Mouse (Mus musculus) left cerebral cortex, adult 2 months (tissue): ENCODE measurements at regions not wholly inside any gene's neighbourhood (a gene's known extent, or its start where the extent isn't known, plus 50 kb on each side); places are given as distances from the start of the nearest gene placed in this dataset.

Experiments
- DNase-seq, 2 experiments: peaks; one replicate each; pipeline ENCODE4 v3.0.0; 2021 to 2022; ENCODE audit warnings: low spot score in 2 of 2, mixed read lengths in 1 of 2; ENCODE audit errors: extremely low spot score in 1 of 2
- H3K27ac ChIP-seq: fragments of 200-600 bp; 2 replicates; pipeline ENCODE4 v1.8.1; 2022
- H3K4me3 ChIP-seq: fragments of 200-600 bp; 2 replicates; pipeline ENCODE4 v1.8.1; 2022
- CTCF ChIP-seq: fragments of 200-600 bp; IDR thresholded peaks from 2 replicates; pipeline ENCODE4 v1.8.1; 2022; ENCODE audit warnings: antibody characterized with exemption, mild to moderate bottlenecking, moderate library complexity
- intact Hi-C: fragments of 180-260 bp; cut with DNase I; formaldehyde crosslinking; loops from one replicate; pipeline ENCODE4 v1.15.1; 2025

DNA sequence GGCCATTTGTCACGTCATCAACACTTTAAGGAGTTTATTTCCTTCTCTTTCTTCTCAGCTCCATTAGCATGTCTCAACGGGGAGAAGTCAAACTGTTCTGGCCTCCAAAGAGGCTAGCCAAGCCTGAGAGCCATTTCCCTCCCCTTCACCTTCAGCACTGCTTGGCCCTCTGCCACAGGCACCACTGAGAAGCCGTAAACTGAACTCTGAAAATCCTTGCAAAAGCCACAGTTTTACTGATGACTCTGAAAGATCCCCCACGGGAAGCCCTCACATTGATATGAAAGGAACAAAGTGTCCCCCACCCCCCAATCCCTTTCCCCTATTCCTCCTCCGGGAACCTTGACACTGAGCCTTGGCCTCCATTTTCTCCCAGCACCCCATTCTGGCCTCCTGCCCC is 188.1 kb upstream of the Arid1b start:
- DNase-seq = no peak
- no peak overlapping the region for H3K27ac ChIP-seq
- intact Hi-C loops = no loop called here
- no peak overlapping the region for H3K4me3 ChIP-seq
- no peak for TF ChIP-seq CTCF

DNA sequence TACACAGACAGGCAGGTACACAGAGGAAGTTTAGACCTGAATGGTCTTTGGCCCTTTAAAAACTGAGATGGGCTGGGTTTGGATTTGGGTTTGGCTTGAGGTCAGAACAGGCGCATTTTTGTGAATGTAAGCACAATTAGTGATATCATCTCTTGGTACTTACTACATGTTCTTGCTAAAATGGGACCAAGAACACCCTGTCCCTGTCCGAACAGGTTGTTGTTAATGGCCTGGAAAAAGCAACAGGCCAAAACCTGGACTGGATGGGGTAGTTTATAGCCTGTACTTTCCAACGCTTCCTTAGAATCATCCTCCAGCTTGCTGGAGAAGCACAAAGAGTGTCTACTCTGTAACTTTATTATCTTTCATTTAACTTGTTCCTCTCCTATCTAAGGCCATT is 185.2 kb upstream of the Arid1b start:
- DNase-seq = no peak
- no peak for TF ChIP-seq CTCF
- intact Hi-C loops = no loop called here
- Histone ChIP-seq H3K27ac (no peak overlapping the region), H3K4me3 (no peak overlapping the region)

DNA sequence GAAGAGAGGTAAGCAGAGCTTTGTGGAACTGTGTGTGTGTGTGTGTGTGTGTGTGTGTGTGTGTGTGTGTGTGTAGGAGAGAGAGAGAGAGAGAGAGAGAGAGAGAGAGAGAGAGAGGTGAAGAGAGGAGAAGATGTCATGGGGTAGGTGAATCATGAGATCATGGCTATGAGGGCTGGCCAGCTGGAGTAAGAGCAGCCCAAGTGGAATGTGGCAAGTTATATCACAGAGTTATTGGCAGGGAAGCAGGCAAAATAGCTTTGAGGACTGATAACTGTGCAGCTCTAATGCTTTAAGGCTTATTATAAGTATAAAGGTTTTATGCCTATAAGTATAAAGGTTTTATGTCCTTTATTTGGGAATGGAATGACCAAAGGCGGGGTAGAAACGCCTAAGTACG is 180.9 kb upstream of the Arid1b start:
- TF ChIP-seq CTCF = no peak
- DNase-seq = no peak
- no peak overlapping the region for H3K4me3 ChIP-seq
- H3K27ac ChIP-seq = no peak overlapping the region
- intact Hi-C loops = no loop called here

DNA sequence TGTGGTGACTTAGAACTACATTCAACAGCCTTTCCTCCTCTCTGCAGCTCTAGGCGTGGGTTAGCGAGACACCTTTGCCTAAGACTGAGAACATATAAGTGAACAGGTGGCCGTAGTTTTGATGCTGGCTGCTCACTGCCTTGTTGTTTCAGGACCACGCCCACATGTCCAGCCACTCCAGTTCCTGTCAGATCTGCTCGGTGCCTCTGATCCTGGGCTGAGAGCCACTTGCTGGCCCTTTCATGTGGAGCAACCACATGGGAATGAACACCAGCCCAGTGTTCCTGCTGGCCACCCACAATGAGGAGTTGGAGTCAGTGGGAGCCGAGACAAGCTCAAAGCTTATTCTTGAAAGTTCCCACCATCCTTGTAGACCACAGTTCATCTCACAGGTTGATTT is 180.5 kb upstream of the Arid1b start:
- Histone ChIP-seq H3K27ac (no peak overlapping the region), H3K4me3 (no peak overlapping the region)
- DNase-seq = no peak
- intact Hi-C loops = no loop called here
- TF ChIP-seq CTCF = no peak

DNA sequence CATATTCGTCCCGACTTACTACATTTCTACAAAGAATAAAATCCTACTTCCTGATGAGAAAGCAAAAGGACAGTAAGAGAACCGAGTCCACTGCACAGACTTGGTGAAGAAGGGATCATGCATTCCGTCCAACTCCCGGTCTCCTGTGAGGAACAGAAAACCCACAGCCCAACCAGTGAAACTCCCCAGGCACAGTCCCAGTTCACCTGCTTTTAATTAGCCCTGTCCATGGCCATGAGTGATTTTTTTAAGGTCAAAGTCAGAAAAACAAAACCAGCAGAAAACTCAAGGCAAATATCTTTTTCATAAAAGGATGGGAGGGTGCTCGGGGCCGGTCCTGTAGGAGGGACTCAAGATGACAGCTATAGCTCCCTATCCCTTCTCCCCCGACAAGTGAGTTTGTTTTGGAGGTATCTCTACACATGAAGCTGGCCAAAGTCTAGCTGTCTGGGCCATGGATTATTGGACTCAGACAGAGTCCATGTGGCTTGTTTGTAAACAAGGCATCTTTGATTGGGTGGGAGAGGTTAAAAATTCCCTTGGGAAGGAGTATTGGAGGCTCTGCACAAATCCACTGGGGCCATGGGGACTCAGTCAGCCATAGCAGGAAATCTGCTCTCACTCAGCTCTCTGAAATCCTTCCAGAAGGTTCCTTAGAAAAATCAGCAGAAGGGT is 168.8 kb upstream of the Arid1b start:
- no peak for TF ChIP-seq CTCF
- H3K27ac ChIP-seq = no peak overlapping the region
- intact Hi-C loops = no loop called here
- H3K4me3 ChIP-seq = no peak overlapping the region
- no peak for DNase-seq

DNA sequence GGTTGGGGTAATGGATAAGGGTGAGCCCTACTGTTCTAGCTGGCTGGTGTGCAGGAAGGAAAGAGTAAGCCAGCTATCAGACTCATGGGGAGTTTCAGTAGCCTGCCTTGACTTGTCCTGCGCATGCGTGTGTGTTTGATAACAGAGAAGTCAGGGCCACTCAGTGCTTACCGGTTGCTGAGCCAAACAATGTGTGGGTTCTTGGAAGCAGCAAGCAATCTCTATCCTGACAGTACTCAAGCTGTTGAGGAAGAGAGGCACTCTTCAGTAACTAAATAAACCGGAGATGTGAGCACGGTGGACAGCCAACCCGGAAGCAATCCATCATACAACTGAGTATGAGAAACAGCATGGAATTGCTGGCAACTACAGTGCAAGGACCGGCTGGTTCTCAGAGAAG is 160.1 kb upstream of the Arid1b start:
- H3K4me3 ChIP-seq = no peak overlapping the region
- TF ChIP-seq CTCF = no peak
- DNase-seq = no peak
- intact Hi-C loops = no loop called here
- no peak overlapping the region for H3K27ac ChIP-seq

DNA sequence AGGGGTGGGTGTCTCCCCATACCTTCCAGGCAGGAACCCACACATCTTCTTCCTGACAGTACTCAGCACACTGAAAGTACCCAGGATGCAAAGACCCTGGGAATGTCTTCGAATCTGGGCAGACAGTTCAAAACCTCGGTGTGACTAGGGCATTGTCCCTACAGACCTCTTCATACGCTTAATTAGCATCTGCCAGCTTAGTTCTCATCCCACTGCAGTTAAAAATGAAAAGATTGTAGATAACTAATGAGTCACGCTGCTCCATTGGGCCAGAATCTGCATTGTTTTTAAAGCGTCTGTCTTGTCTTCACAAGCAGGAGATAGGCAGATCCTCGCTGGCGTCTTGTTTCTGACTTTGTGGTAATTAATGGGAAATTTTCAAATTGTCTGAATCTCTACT is 159.6 kb upstream of the Arid1b start:
- Histone ChIP-seq H3K4me3 (no peak overlapping the region), H3K27ac (no peak overlapping the region)
- no peak for TF ChIP-seq CTCF
- intact Hi-C loops = no loop called here
- DNase-seq = no peak

DNA sequence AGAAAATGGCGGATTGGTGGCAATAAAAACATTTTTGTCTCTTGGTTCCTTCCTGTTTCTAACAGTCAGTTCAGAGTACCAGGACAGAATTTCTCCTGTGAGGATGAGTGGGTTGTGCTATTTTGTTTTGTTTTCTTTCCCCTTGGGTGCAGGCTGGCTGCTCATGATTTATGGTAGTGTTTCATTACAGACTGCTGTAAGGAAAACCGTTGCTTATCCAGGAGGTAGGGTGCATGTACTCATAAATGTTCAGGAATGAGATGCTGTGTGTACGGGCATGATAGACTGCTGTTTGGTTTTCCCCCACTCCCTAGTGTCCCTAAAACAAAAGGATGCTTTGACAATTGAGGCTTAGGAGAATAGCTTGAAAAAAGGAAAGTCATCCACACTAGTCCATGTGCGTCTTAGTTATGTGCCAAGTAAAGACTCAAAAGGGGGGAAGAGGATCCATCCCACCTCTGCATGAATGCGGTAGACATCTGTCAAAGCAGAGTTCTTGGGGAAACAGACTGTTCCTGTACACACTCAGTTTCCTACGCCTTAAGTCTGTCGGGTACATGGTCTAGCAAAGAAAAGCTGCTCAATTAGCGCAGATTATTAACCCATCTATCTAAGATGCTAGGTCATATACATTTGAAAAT is 158.9 kb upstream of the Arid1b start:
- DNase-seq = no peak
- no peak for TF ChIP-seq CTCF
- intact Hi-C loops = no loop called here
- H3K27ac ChIP-seq = no peak overlapping the region
- no peak overlapping the region for H3K4me3 ChIP-seq

DNA sequence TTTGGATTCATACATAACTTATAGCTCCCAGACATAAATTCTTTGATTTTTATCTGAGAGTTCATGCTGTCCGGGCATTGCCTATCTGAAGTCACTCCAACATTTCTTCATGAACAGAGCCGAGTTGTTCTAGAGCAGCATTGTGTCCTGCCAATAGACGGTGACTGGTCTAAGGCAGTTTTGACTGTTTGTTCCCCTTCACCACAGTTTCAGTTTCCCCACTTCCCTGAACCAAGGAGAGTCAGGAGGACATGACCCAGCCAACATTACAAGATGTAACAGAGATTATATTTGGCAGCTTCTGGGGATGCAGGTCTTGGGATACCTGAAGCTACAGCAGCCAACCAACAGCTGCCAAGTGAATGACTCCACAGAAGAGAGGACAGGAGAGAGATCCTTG is 154.0 kb upstream of the Arid1b start:
- no peak overlapping the region for H3K27ac ChIP-seq
- no peak for TF ChIP-seq CTCF
- DNase-seq = no peak
- intact Hi-C loops = no loop called here
- H3K4me3 ChIP-seq = no peak overlapping the region

DNA sequence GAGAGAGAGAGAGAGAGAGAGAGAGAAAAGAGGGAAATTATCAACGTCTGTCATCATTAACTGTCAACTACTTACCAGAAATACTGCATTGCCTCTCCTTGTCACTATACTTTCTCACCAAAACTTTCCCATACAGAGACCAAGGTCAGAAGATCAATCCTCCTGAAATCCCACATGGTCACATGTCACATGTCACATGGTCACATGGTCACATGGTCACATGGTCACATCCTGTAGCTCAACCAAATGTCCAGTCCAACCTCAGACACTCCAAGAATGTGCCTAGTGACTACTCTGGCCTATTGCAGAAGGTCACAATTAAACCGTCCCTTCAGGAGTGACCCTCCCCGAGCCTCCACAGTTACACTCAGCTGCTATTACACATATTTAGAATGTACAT is 135.8 kb upstream of the Arid1b start:
- H3K4me3 ChIP-seq = no peak overlapping the region
- H3K27ac ChIP-seq = no peak overlapping the region
- TF ChIP-seq CTCF = no peak
- intact Hi-C loops = no loop called here
- no peak for DNase-seq

DNA sequence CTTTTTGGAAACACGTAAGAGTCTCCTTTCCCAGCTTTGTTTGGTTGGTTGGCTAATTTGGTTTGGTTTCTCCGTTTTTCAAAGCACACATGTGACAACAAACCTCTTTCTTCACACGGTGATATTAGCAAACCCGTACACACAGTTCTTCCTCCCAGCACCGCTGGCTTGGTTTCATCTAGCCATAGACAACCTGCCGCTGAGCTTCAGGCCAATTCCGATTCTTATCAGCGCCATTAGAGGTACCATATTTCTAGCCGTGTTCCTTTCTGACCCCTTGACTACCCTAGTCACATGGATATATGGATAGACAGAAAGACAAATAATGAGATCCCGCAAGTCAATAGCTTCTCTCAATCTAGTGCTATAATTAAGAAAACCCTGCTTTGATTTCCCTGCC is 129.2 kb upstream of the Arid1b start:
- no peak overlapping the region for H3K4me3 ChIP-seq
- intact Hi-C loops = loop anchor here (2.0 kb wide), 1 partner anchor 42 kb away; no protein-coding TSS in a partner anchor
- TF ChIP-seq CTCF = no peak
- no peak overlapping the region; the same call in 1 of the 2 replicates for H3K27ac ChIP-seq
- no peak for DNase-seq

DNA sequence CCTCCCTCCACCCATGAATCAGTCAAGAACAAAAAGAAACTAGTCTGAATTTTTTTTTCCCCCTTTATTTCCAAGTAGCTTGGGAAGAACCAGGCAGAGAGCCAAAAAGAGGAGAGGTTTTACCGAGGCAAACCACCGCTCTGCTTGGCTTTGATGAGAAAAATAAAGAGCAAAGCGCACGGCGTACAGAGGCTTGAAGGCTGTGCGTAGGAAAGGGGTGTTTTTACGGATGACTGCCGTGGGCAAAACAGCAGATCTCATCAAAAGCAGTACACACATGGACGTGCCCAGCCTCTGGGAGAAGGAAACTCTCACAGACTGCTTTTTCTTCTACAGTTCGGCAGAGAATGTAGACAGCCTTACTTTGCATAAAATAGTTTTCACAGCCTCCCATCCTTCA is 128.5 kb upstream of the Arid1b start:
- peak overlapping the region; percentile 18 for H3K4me3 ChIP-seq
- intact Hi-C loops = loop anchor here (2.0 kb wide), 1 partner anchor 41 kb away; no protein-coding TSS in a partner anchor
- H3K27ac ChIP-seq = peak overlapping the region; percentile 47
- DNase-seq = peak; percentile 26 to 50
- TF ChIP-seq CTCF = no peak
